Mouse (Mus musculus): Measurements from ENCODE around the gene Ncam1. TPM values are rescaled to one million over a fixed set of nuclear protein-coding genes. Genes with fewer than 3 reads are reported as not detected.

The Ncam1 gene
- polyA plus RNA-seq, 1 experiment from 2014 or later = 646 TPM

GRCm38 (mm10) chr9:49531257-49531656 lies 267.5 kb downstream of the Ncam1 start:
- Histone ChIP-seq H3K4me1 (ENCODE audit: control insufficient read depth, insufficient read depth, low read length) (peaks cover 27% of the 10 kb centered on the region), H3K27me3 (ENCODE audit: control insufficient read depth, insufficient read depth, low read depth, low read length) (no peaks in the 10 kb centered on the region), H3K9ac (ENCODE audit: low read depth, low read length) (no peak overlapping the region), H3K27ac (ENCODE audit: low read length) (no peak overlapping the region), H3K4me3 (ENCODE audit: low read depth, low read length) (no peak overlapping the region), H3K36me3 (ENCODE audit: control insufficient read depth, insufficient read depth, low read length) (peaks cover 13% of the 10 kb centered on the region), H3K4me2 (ENCODE audit: low read length) (no peak overlapping the region), H3K9me3 (replicated peaks; ENCODE audit: control insufficient read depth, low read length, poor library complexity, severe bottlenecking) (no peaks in the 10 kb centered on the region)
- 71% methylated on average over 7 of the region's 7 CpGs for WGBS
- ATAC-seq = no peak

GRCm38 (mm10) chr9:49530739-49531138 lies 268.0 kb downstream of the Ncam1 start:
- Histone ChIP-seq H3K4me2 (ENCODE audit: low read length) (no peak overlapping the region), H3K9ac (ENCODE audit: low read depth, low read length) (no peak overlapping the region), H3K36me3 (ENCODE audit: control insufficient read depth, insufficient read depth, low read length) (peaks cover 13% of the 10 kb centered on the region), H3K9me3 (replicated peaks; ENCODE audit: control insufficient read depth, low read length, poor library complexity, severe bottlenecking) (no peaks in the 10 kb centered on the region), H3K27ac (ENCODE audit: low read length) (no peak overlapping the region), H3K4me3 (ENCODE audit: low read depth, low read length) (no peak overlapping the region), H3K4me1 (ENCODE audit: control insufficient read depth, insufficient read depth, low read length) (peaks cover 27% of the 10 kb centered on the region), H3K27me3 (ENCODE audit: control insufficient read depth, insufficient read depth, low read depth, low read length) (no peaks in the 10 kb centered on the region)
- WGBS = 66% methylated on average over 4 of the region's 4 CpGs
- ATAC-seq = no peak

GRCm38 (mm10) chr9:49529366-49529959 lies 269.3 kb downstream of the Ncam1 start:
- no peak for ATAC-seq

GRCm38 (mm10) chr9:49528943-49529342 lies 269.8 kb downstream of the Ncam1 start:
- Histone ChIP-seq H3K27ac (ENCODE audit: low read length) (no peak overlapping the region), H3K36me3 (ENCODE audit: control insufficient read depth, insufficient read depth, low read length) (peaks cover 13% of the 10 kb centered on the region), H3K4me2 (ENCODE audit: low read length) (no peak overlapping the region), H3K27me3 (ENCODE audit: control insufficient read depth, insufficient read depth, low read depth, low read length) (no peaks in the 10 kb centered on the region), H3K4me1 (ENCODE audit: control insufficient read depth, insufficient read depth, low read length) (peaks cover 15% of the 10 kb centered on the region), H3K4me3 (ENCODE audit: low read depth, low read length) (no peak overlapping the region), H3K9me3 (replicated peaks; ENCODE audit: control insufficient read depth, low read length, poor library complexity, severe bottlenecking) (no peaks in the 10 kb centered on the region), H3K9ac (ENCODE audit: low read depth, low read length) (no peak overlapping the region)
- WGBS = 52% methylated on average over 10 of the region's 10 CpGs
- no peak for ATAC-seq

More at GRCm38 (mm10) chr9:49529366-49529959, 269.3 kb downstream of the Ncam1 start:
- WGBS = 77% methylated on average over 8 of the region's 8 CpGs
- H3K9ac ChIP-seq (ENCODE audit: low read depth, low read length) = no peak overlapping the region
- peaks cover 13% of the 10 kb centered on the region for H3K36me3 ChIP-seq (ENCODE audit: control insufficient read depth, insufficient read depth, low read length)
- no peak overlapping the region for H3K27ac ChIP-seq (ENCODE audit: low read length)
- H3K4me3 ChIP-seq (ENCODE audit: low read depth, low read length) = no peak overlapping the region
- no peaks in the 10 kb centered on the region for H3K27me3 ChIP-seq (ENCODE audit: control insufficient read depth, insufficient read depth, low read depth, low read length)
- H3K4me1 ChIP-seq (ENCODE audit: control insufficient read depth, insufficient read depth, low read length) = peaks cover 20% of the 10 kb centered on the region
- no peak overlapping the region for H3K4me2 ChIP-seq (ENCODE audit: low read length)
- H3K9me3 ChIP-seq (replicated peaks; ENCODE audit: control insufficient read depth, low read length, poor library complexity, severe bottlenecking) = no peaks in the 10 kb centered on the region

- peaks cover 13% of the 10 kb centered on the region for H3K36me3 ChIP-seq (ENCODE audit: control insufficient read depth, insufficient read depth, low read length)
- 31% methylated on average over 5 of the region's 5 CpGs for WGBS
- no peaks in the 10 kb centered on the region for H3K27me3 ChIP-seq (ENCODE audit: control insufficient read depth, insufficient read depth, low read depth, low read length)
- no peak overlapping the region for H3K4me3 ChIP-seq (ENCODE audit: low read depth, low read length)
- no peak overlapping the region for H3K4me2 ChIP-seq (ENCODE audit: low read length)
- H3K9ac ChIP-seq (ENCODE audit: low read depth, low read length) = no peak overlapping the region
- 0 out of 2 replicates have a peak overlapping the region, but pooled peaks have one; percentile 5 for H3K27ac ChIP-seq (ENCODE audit: low read length)
- H3K4me1 ChIP-seq (ENCODE audit: control insufficient read depth, insufficient read depth, low read length) = peaks cover 12% of the 10 kb centered on the region; the same call in 1 of the 2 replicates
- no peaks in the 10 kb centered on the region for H3K9me3 ChIP-seq (replicated peaks; ENCODE audit: control insufficient read depth, low read length, poor library complexity, severe bottlenecking)
- no peak for ATAC-seq
Measured at GRCm38 (mm10) chr9:49528026-49528425, 270.7 kb downstream of the Ncam1 start.

GRCm38 (mm10) chr9:49527340-49527739 lies 271.4 kb downstream of the Ncam1 start:
- Histone ChIP-seq H3K9me3 (replicated peaks; ENCODE audit: control insufficient read depth, low read length, poor library complexity, severe bottlenecking) (no peaks in the 10 kb centered on the region), H3K9ac (ENCODE audit: low read depth, low read length) (no peak overlapping the region), H3K36me3 (ENCODE audit: control insufficient read depth, insufficient read depth, low read length) (peaks cover 8% of the 10 kb centered on the region), H3K4me3 (ENCODE audit: low read depth, low read length) (no peak overlapping the region), H3K4me1 (ENCODE audit: control insufficient read depth, insufficient read depth, low read length) (peaks cover 12% of the 10 kb centered on the region; the same call in 1 of the 2 replicates), H3K4me2 (ENCODE audit: low read length) (no peak overlapping the region), H3K27me3 (ENCODE audit: control insufficient read depth, insufficient read depth, low read depth, low read length) (no peaks in the 10 kb centered on the region), H3K27ac (ENCODE audit: low read length) (peak overlapping the region; percentile 23; the same call in 1 of the 2 replicates)
- no peak for ATAC-seq
- 50% methylated on average over 8 of the region's 8 CpGs for WGBS

GRCm38 (mm10) chr9:49524721-49525120 lies 274.0 kb downstream of the Ncam1 start:
- no peak for ATAC-seq
- WGBS = 73% methylated on average over 9 of the region's 9 CpGs
- no peaks in the 10 kb centered on the region for H3K9me3 ChIP-seq (replicated peaks; ENCODE audit: control insufficient read depth, low read length, poor library complexity, severe bottlenecking)
- peaks cover 12% of the 10 kb centered on the region; the same call in 1 of the 2 replicates for H3K4me1 ChIP-seq (ENCODE audit: control insufficient read depth, insufficient read depth, low read length)
- no peak overlapping the region for H3K27ac ChIP-seq (ENCODE audit: low read length)
- peaks cover 20% of the 10 kb centered on the region for H3K36me3 ChIP-seq (ENCODE audit: control insufficient read depth, insufficient read depth, low read length)
- H3K27me3 ChIP-seq (ENCODE audit: control insufficient read depth, insufficient read depth, low read depth, low read length) = no peaks in the 10 kb centered on the region
- H3K9ac ChIP-seq (ENCODE audit: low read depth, low read length) = no peak overlapping the region
- H3K4me2 ChIP-seq (ENCODE audit: low read length) = no peak overlapping the region
- H3K4me3 ChIP-seq (ENCODE audit: low read depth, low read length) = no peak overlapping the region

- Histone ChIP-seq H3K9ac (ENCODE audit: low read depth, low read length) (no peak overlapping the region), H3K27ac (ENCODE audit: low read length) (no peak overlapping the region), H3K27me3 (ENCODE audit: control insufficient read depth, insufficient read depth, low read depth, low read length) (no peaks in the 10 kb centered on the region), H3K36me3 (ENCODE audit: control insufficient read depth, insufficient read depth, low read length) (peaks cover 29% of the 10 kb centered on the region), H3K4me2 (ENCODE audit: low read length) (no peak overlapping the region), H3K4me1 (ENCODE audit: control insufficient read depth, insufficient read depth, low read length) (peaks cover 9% of the 10 kb centered on the region; the same call in 1 of the 2 replicates), H3K4me3 (ENCODE audit: low read depth, low read length) (no peak overlapping the region), H3K9me3 (replicated peaks; ENCODE audit: control insufficient read depth, low read length, poor library complexity, severe bottlenecking) (no peaks in the 10 kb centered on the region)
- no peak for ATAC-seq
- 86% methylated on average over 9 of the region's 9 CpGs for WGBS
Measured at GRCm38 (mm10) chr9:49523881-49524280, 274.8 kb downstream of the Ncam1 start.

- Histone ChIP-seq H3K4me2 (ENCODE audit: low read length) (no peak overlapping the region), H3K9ac (ENCODE audit: low read depth, low read length) (no peak overlapping the region), H3K36me3 (ENCODE audit: control insufficient read depth, insufficient read depth, low read length) (peaks cover 33% of the 10 kb centered on the region), H3K27ac (ENCODE audit: low read length) (no peak overlapping the region), H3K4me3 (ENCODE audit: low read depth, low read length) (no peak overlapping the region), H3K4me1 (ENCODE audit: control insufficient read depth, insufficient read depth, low read length) (no peaks in the 10 kb centered on the region), H3K27me3 (ENCODE audit: control insufficient read depth, insufficient read depth, low read depth, low read length) (no peaks in the 10 kb centered on the region), H3K9me3 (replicated peaks; ENCODE audit: control insufficient read depth, low read length, poor library complexity, severe bottlenecking) (no peaks in the 10 kb centered on the region)
- WGBS = 86% methylated on average over 2 of the region's 2 CpGs
- no peak for ATAC-seq
Measured at GRCm38 (mm10) chr9:49514306-49514705, 284.4 kb downstream of the Ncam1 start.

Measured in midbrain, embryonic 16.5 days (tissue).